Mouse (Mus musculus): ENCODE data around the gene Impdh1.

GRCm38 (mm10) chr6:29263650-29264455 lies 47.7 kb upstream of the Impdh1 start:
- TF ChIP-seq CTCF (IDR thresholded peaks at IDR 0.05; ENCODE audit: low read depth): no peak
- no peak for TF ChIP-seq EP300 (IDR thresholded peaks at IDR 0.05; ENCODE audit: low read depth)

Measured in liver, embryonic 14.5 days (tissue).